Mouse (Mus musculus): Measurements from ENCODE around the gene Tmtc2.

DNA sequence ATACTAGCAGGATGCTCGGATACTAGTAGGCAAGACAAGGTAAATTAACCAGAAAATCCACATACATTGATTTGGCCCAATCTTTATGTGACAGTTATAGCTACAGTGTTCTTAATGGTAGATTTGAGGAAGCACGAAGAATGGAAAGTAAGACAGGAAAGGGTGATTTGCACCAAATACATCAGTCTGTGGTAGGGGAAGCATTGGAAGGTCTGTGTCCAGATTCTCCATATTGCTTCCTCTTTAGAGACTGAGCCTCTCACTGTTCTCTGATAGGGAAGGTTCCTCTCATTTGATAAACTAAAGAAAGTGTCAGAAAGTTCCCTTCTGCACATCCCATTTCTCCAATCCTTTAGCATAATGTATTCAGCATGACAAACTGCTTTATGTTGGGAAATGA lies 341.4 kb downstream of the Tmtc2 start:
- no peak for TF ChIP-seq CTCF (IDR thresholded peaks at IDR 0.05; ENCODE audit: low read depth)
- TF ChIP-seq EP300 (IDR thresholded peaks at IDR 0.05; ENCODE audit: low read depth) = no peak
